26 mouse cellular contexts compared by ENCODE assay signal in genomic region chr17:47773604-47774003, GRCm38 (mm10). TPM values are rescaled to one million over a fixed set of nuclear protein-coding genes. Genes with fewer than 3 reads are reported as not detected.
DNase-seq lines count a peak whose midpoint lies in the region; ATAC-seq and TF ChIP-seq lines count a peak whose summit lies in the region.
"Had no signal": no experiment of that assay in that cellular context is flagged by ENCODE, and none has a peak within 500 bp of the region (broad histone marks: within the 10 kb centered on the region; RNA-seq: fewer than 3 reads in every experiment).

No protein-coding gene starts in this region.

- peaks cover 8% of the 10 kb centered on the region for H3K9me3 ChIP-seq in heart, embryonic 16.5 days (replicated peaks; ENCODE audit: control insufficient read depth, low read length)
- H3K9me3 ChIP-seq in limb, embryonic 11.5 days (ENCODE audit: control insufficient read depth, low read length): peaks cover 5% of the 10 kb centered on the region; the same call in 1 of the 2 replicates
- H3K9me3 ChIP-seq: forebrain, embryonic 12.5 days; hindbrain, embryonic 15.5 days had no signal

- TF ChIP-seq POLR2A in spleen, adult 2 months (IDR thresholded peaks at IDR 0.05; ENCODE audit: low read depth, low read length): no peak

- WGBS in heart, embryonic 16.5 days: 68% methylated on average over 6 of the region's 6 CpGs
- 49% methylated on average over 6 of the region's 6 CpGs for WGBS in spleen, adult 2 months
- WGBS in limb, embryonic 11.5 days: 23% methylated on average over 6 of the region's 6 CpGs

- intact Hi-C loops in heart, postnatal 25 days (cut with DNase I): no loop called here

- H3K9ac ChIP-seq in heart, embryonic 16.5 days (ENCODE audit: low read length): no peak overlapping the region
- no peak overlapping the region for H3K9ac ChIP-seq in limb, embryonic 11.5 days (ENCODE audit: low read length)
- H3K9ac ChIP-seq: forebrain, embryonic 12.5 days; hindbrain, embryonic 15.5 days had no signal

- H3K4me2 ChIP-seq in heart, embryonic 16.5 days (ENCODE audit: low read depth, low read length): no peak overlapping the region
- H3K4me2 ChIP-seq in limb, embryonic 11.5 days (ENCODE audit: low read depth, severe bottlenecking): no peak overlapping the region
- H3K4me2 ChIP-seq: forebrain, embryonic 12.5 days; hindbrain, embryonic 15.5 days; liver, embryonic 11.5 days had no signal

- H3K4me3 ChIP-seq in heart, embryonic 16.5 days (ENCODE audit: low read length): no peak overlapping the region
- no peak overlapping the region for H3K4me3 ChIP-seq in spleen, adult 2 months (ENCODE audit: extremely low read depth, insufficient read depth, insufficient read length)
- H3K4me3 ChIP-seq in limb, embryonic 11.5 days (ENCODE audit: low read depth, low read length): no peak overlapping the region
- H3K4me3 ChIP-seq: forebrain, embryonic 12.5 days; hindbrain, embryonic 15.5 days had no signal

- ATAC-seq in heart, embryonic 16.5 days (replicated peaks; ENCODE audit: extremely low read depth, insufficient read depth, low FRiP score): 0 out of 2 replicates have a peak, but pooled peaks have one; percentile 16
- peak; percentile 23; the same call in 1 of the 2 replicates for ATAC-seq in limb, embryonic 11.5 days (ENCODE audit: insufficient number of reproducible peaks, low FRiP score, low TSS enrichment, low read depth)

- H3K4me1 ChIP-seq in heart, embryonic 16.5 days (ENCODE audit: control insufficient read depth, insufficient read depth, low read length): peaks cover 15% of the 10 kb centered on the region
- H3K4me1 ChIP-seq in spleen, adult 2 months (ENCODE audit: control insufficient read depth, insufficient read depth, insufficient read length): peaks cover 21% of the 10 kb centered on the region; the same call in 1 of the 2 replicates
- H3K4me1 ChIP-seq in limb, embryonic 11.5 days (ENCODE audit: control insufficient read depth, insufficient read depth, low read length): peaks cover 2% of the 10 kb centered on the region; the same call in 1 of the 2 replicates
- H3K4me1 ChIP-seq: forebrain, embryonic 12.5 days; hindbrain, embryonic 15.5 days had no signal

- DNase-seq in heart, postnatal 25 days (ENCODE audit: low spot score): no peak
- no peak for DNase-seq in spleen, adult 2 months (ENCODE audit: low read depth in 1 of 2, low spot score in 2 of 2)
- no peak for DNase-seq in spleen, postnatal 36 days (ENCODE audit: low spot score in 2 of 2)
- no peak for DNase-seq in limb, embryonic 11.5 days (ENCODE audit: low spot score)
- DNase-seq in lung, postnatal 25 days (ENCODE audit: low spot score): no peak
- DNase-seq in lung, postnatal 14 days: no peak
- DNase-seq: adrenal gland, adult 8-10 months; cerebellum, postnatal 10 days; embryo, embryonic 11 days; gastrocnemius, postnatal 25 days; heart, postnatal 14 days; kidney, adult 18-20 months; lung, adult 18-20 months; lung, postnatal 36 days; right cerebral cortex, postnatal 25 days; thymus, adult 2 months had no signal

- peaks cover 4% of the 10 kb centered on the region; the same call in 1 of the 2 replicates for H3K36me3 ChIP-seq in heart, embryonic 16.5 days (ENCODE audit: control insufficient read depth, insufficient read depth)
- no peaks in the 10 kb centered on the region; the same call in 1 of the 2 replicates for H3K36me3 ChIP-seq in spleen, adult 2 months (ENCODE audit: control insufficient read depth, insufficient read depth, low read length)
- H3K36me3 ChIP-seq in limb, embryonic 11.5 days (ENCODE audit: control insufficient read depth, insufficient read depth, low read length): no peaks in the 10 kb centered on the region
- H3K36me3 ChIP-seq: forebrain, embryonic 12.5 days; hindbrain, embryonic 15.5 days had no signal

- TF ChIP-seq CTCF in spleen, adult 2 months (IDR thresholded peaks at IDR 0.05; ENCODE audit: extremely low read depth, insufficient read depth, insufficient read length, insufficient replicate concordance): no peak

- H3K27ac ChIP-seq in heart, embryonic 16.5 days (ENCODE audit: low read length): no peak overlapping the region
- H3K27ac ChIP-seq in spleen, adult 2 months (ENCODE audit: insufficient read depth, low read length): peak overlapping the region; percentile 45
- H3K27ac ChIP-seq in limb, embryonic 11.5 days (replicated peaks; ENCODE audit: low read depth, low read length): no peak overlapping the region
- H3K27ac ChIP-seq: forebrain, embryonic 12.5 days; hindbrain, embryonic 15.5 days had no signal

- no peaks in the 10 kb centered on the region for H3K27me3 ChIP-seq in heart, embryonic 16.5 days (ENCODE audit: control insufficient read depth, insufficient read depth, low read length)
- H3K27me3 ChIP-seq in spleen, adult 2 months (ENCODE audit: control insufficient read depth, insufficient read depth, low read length): no peaks in the 10 kb centered on the region
- no peaks in the 10 kb centered on the region for H3K27me3 ChIP-seq in limb, embryonic 11.5 days (ENCODE audit: control insufficient read depth, insufficient read depth, low read length)
- H3K27me3 ChIP-seq: forebrain, embryonic 12.5 days; hindbrain, embryonic 15.5 days had no signal

RNA-seq across cellular contexts. Expression of gene Tfeb, which starts 36.8 kb away (rescaled TPM):
- polyA plus RNA-seq in heart, embryonic 16.5 days (2015; fragmentation: Nextera tagmentation; extraction: Ambion mirVana): 25.7 and 28.9 TPM in 2 replicates
- 10 to 100 TPM; 40.8 to 45.7 TPM for total RNA-seq in heart, postnatal 25 days (2021)
- polyA plus RNA-seq in spleen, adult 2 months (2012; rRNA removed): 110 and 131 TPM in 2 replicates
- polyA plus RNA-seq in limb, embryonic 11.5 days (2014; fragmentation: Nextera tagmentation; extraction: Ambion mirVana): 3.7 and 5.6 TPM in 2 replicates

RNA-seq across cellular contexts. Expression of gene Pgc, which starts 47.0 kb away (rescaled TPM):
- 0.56 and 1.7 TPM in 2 replicates for polyA plus RNA-seq in heart, embryonic 16.5 days (2015; fragmentation: Nextera tagmentation; extraction: Ambion mirVana)
- total RNA-seq in heart, postnatal 25 days (2021): not detected
- 0.18 TPM in 1 of 2 replicates, not detected in the other for polyA plus RNA-seq in spleen, adult 2 months (2012; rRNA removed)
- polyA plus RNA-seq in limb, embryonic 11.5 days (2014; fragmentation: Nextera tagmentation; extraction: Ambion mirVana): not detected in 2 replicates
- total RNA-seq: adrenal gland, adult 8-10 months; gastrocnemius, postnatal 25 days; heart, adult 8-10 months; heart, postnatal 14 days; layer of hippocampus, postnatal 10 days; megakaryocyte-erythroid progenitor cell, adult 5-6 weeks; neutrophil, adult 5-6 weeks had no signal
- polyA plus RNA-seq: C2C12; forebrain, embryonic 12.5 days; liver, embryonic 11.5 days; urinary bladder, adult 2 months had no signal
